Mouse (Mus musculus): Measurements from ENCODE around the gene Dab1.

DNA sequence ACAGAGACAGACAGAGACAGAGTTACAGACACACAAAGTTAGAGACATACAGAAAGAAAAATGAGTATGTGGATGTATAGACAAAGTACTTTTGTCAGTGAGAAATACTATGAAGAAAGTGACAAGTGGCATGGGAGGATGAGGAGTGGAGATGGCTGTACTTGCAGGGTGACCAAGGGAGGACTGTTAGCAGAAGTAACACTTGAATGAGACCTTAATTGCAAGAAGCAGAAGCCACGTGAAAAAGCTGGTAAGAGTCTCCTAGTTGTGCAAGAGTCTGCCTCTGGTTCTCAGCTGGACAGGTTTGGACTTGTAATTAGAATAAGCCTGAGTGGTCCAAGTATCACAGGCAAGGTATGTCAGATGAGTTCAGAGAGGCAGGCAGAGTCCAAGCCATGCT is 88.0 kb downstream of the Dab1 start:
- TF ChIP-seq CTCF (IDR thresholded peaks at IDR 0.05; ENCODE audit: control insufficient read depth, insufficient read depth, insufficient replicate concordance, low read depth, low read length) (no peak), POLR2A (IDR thresholded peaks at IDR 0.05; ENCODE audit: control insufficient read depth, low read depth, low read length) (no peak)
